Mouse (Mus musculus) liver, adult 2 months (tissue): ENCODE results near the gene Mfge8.

Experiments used
- CTCF ChIP-seq: fragments of 200-500 bp; IDR thresholded peaks from 2 replicates; pipeline ENCODE4 v1.5.1; 2011; ENCODE audit warnings: low read depth, low read length, control low read depth
- POLR2A ChIP-seq: fragments of 200-500 bp; IDR thresholded peaks from 2 replicates; pipeline ENCODE4 v1.6.1; 2011; ENCODE audit warnings: low read length, control low read depth; ENCODE audit not compliant: insufficient read depth; ENCODE audit errors: extremely low read depth

DNA sequence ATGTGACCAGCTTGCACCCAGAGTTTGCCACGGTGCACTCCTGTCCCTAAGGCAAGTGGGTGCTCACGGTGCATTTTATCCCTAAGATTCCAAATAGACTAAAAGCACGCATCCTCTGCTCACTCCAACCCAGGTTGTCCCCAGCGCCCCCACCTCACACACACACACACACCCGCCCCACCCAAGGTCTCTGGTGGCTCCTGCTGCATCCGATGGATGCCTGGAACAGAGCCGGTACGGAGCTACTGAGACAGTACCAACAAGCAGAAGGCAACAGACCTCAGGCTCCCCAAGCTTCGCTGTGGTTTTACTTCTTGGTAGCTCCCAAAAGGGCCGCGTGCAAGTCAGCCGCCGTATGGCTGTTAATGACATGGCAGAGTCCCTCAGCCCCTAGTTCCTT lies 18.5 kb downstream of the Mfge8 start:
- TF ChIP-seq POLR2A, result no peak
- no peak for TF ChIP-seq CTCF
